Mouse (Mus musculus): ENCODE data around the gene Rbfox2. TPM values are rescaled to one million over a fixed set of nuclear protein-coding genes. Genes with fewer than 3 reads are reported as not detected.

Rbfox2 gene
- total and polyA plus RNA-seq, 3 experiments = 2.1 to 6.5 (median 2.3) TPM

DNA sequence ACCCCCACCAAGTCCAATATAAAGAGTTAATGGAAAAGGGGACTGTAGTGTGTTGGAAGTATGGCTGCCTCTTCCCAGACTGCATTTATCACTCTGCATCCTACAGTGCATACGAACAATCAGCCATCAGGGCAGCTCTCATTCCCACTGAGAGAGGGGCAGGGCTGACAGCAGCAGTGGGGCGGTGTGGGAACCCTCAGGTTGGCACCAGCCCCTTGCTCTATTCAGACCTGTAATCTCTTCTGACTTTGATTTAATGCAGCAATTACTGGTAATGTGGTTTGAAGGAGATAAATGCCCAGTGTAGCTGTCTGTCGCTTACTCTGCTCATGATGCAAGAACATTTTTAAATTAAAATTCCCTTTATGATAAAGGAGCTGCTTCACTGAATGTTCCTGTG lies 134.4 kb downstream of the Rbfox2 start:
- TF ChIP-seq GATA2 (IDR thresholded peaks at IDR 0.05; ENCODE audit: borderline replicate concordance, low read depth, low read length) = no peak
- no peak for TF ChIP-seq TAL1 (conservative IDR thresholded peaks at IDR 0.05; ENCODE audit: low read depth, low read length)
- TF ChIP-seq POLR2AphosphoS5 (IDR thresholded peaks at IDR 0.05; ENCODE audit: insufficient replicate concordance, low read depth, low read length) = no peak
- TF ChIP-seq GATA1 (IDR thresholded peaks at IDR 0.05; ENCODE audit: borderline replicate concordance, low read length) = no peak
- no peak for TF ChIP-seq CTCF (IDR thresholded peaks at IDR 0.05; ENCODE audit: low read depth, low read length)
- Histone ChIP-seq H3K4me1 (ENCODE audit: insufficient read depth, low read depth, low read length) (no peaks in the 10 kb centered on the region), H3K27me3 (ENCODE audit: insufficient read depth, low read length) (peaks cover 3% of the 10 kb centered on the region), H3K36me3 (replicated peaks) (no peaks in the 10 kb centered on the region), H3K4me3 (ENCODE audit: low read depth, low read length) (no peak overlapping the region), H3K9me3 (replicated peaks) (no peaks in the 10 kb centered on the region)
- DNase-seq (ENCODE audit: low spot score) = no peak
- ATAC-seq (ENCODE audit: extremely low read depth, insufficient number of reproducible peaks, low FRiP score, poor library complexity, severe bottlenecking) = no peak

DNA sequence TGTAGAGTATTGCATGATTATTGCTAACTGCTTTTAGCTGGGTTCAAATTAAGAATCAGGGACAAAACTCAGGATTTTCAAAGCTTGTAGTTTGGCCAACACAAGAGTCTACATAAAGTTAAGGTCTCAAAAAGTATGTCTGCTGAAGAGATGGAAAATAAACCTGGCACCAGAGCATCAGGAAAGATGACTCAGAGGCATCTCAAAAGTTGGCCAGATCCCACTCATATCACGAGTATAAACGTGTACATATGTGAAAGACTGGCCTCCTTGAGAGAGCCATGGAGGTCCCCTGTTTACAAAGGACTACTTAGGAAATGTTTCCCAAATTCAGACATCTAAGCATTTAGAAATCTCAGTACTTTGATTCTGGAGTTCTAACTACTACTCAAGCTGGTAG lies 138.0 kb downstream of the Rbfox2 start:
- Histone ChIP-seq H3K4me1 (ENCODE audit: insufficient read depth, low read depth, low read length) (no peaks in the 10 kb centered on the region), H3K9me3 (replicated peaks) (no peaks in the 10 kb centered on the region), H3K4me3 (ENCODE audit: low read depth, low read length) (no peak overlapping the region), H3K36me3 (replicated peaks) (no peaks in the 10 kb centered on the region), H3K27me3 (ENCODE audit: insufficient read depth, low read length) (peaks cover 7% of the 10 kb centered on the region)
- DNase-seq (ENCODE audit: low spot score) (no peak), ATAC-seq (ENCODE audit: extremely low read depth, insufficient number of reproducible peaks, low FRiP score, poor library complexity, severe bottlenecking) (no peak)
- TF ChIP-seq POLR2AphosphoS5 (IDR thresholded peaks at IDR 0.05; ENCODE audit: insufficient replicate concordance, low read depth, low read length) = no peak
- TF ChIP-seq GATA1 (IDR thresholded peaks at IDR 0.05; ENCODE audit: borderline replicate concordance, low read length) = no peak
- no peak for TF ChIP-seq GATA2 (IDR thresholded peaks at IDR 0.05; ENCODE audit: borderline replicate concordance, low read depth, low read length)
- TF ChIP-seq CTCF (IDR thresholded peaks at IDR 0.05; ENCODE audit: low read depth, low read length) = no peak
- TF ChIP-seq TAL1 (conservative IDR thresholded peaks at IDR 0.05; ENCODE audit: low read depth, low read length) = no peak

DNA sequence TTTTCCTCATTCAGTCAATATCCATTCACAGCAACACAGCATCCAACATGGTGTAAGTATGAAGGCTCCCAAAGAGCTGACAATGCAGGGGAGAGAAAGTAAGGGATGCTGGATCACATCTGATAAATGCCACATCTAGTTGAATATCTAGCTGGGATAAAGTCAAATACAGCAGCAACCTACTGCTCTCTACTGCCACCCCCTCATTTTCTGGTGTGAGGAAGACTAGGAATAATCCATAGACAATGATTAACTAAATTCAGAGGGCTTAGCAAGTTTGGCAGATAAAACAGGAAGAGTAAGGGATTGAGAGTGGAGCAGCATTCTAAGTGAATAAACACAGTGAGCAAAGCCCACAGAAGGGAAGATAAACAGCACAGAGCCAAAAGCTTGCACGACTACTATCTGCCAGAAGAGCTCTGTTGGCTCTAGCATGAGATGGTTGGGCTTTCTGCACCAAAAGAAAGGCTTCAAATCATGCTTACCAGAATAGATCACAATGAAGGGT lies 140.5 kb downstream of the Rbfox2 start:
- Histone ChIP-seq H3K27me3 (ENCODE audit: insufficient read depth, low read length) (0 out of 2 replicates have a peak, but pooled peaks cover 4% of the 10 kb centered on the region), H3K36me3 (replicated peaks) (no peaks in the 10 kb centered on the region), H3K4me3 (ENCODE audit: low read depth, low read length) (no peak overlapping the region), H3K4me1 (ENCODE audit: insufficient read depth, low read depth, low read length) (peaks cover 6% of the 10 kb centered on the region; the same call in 1 of the 2 replicates), H3K9me3 (replicated peaks) (no peaks in the 10 kb centered on the region)
- DNase-seq (ENCODE audit: low spot score) (no peak), ATAC-seq (ENCODE audit: extremely low read depth, insufficient number of reproducible peaks, low FRiP score, poor library complexity, severe bottlenecking) (no peak)
- TF ChIP-seq GATA1 (IDR thresholded peaks at IDR 0.05; ENCODE audit: borderline replicate concordance, low read length) (no peak), POLR2AphosphoS5 (IDR thresholded peaks at IDR 0.05; ENCODE audit: insufficient replicate concordance, low read depth, low read length) (no peak), CTCF (IDR thresholded peaks at IDR 0.05; ENCODE audit: low read depth, low read length) (no peak), TAL1 (conservative IDR thresholded peaks at IDR 0.05; ENCODE audit: low read depth, low read length) (no peak), GATA2 (IDR thresholded peaks at IDR 0.05; ENCODE audit: borderline replicate concordance, low read depth, low read length) (no peak)

GRCm38 (mm10) chr15:77163336-77163735 lies 143.5 kb downstream of the Rbfox2 start:
- 0 out of 2 replicates have a peak, but pooled peaks cover 4% of the 10 kb centered on the region for H3K27me3 ChIP-seq (ENCODE audit: insufficient read depth, low read length)
- peaks cover 6% of the 10 kb centered on the region; the same call in 1 of the 2 replicates for H3K4me1 ChIP-seq (ENCODE audit: insufficient read depth, low read depth, low read length)
- no peaks in the 10 kb centered on the region for H3K36me3 ChIP-seq (replicated peaks)
- TF ChIP-seq POLR2AphosphoS5 (IDR thresholded peaks at IDR 0.05; ENCODE audit: insufficient replicate concordance, low read depth, low read length) = no peak
- TF ChIP-seq TAL1 (conservative IDR thresholded peaks at IDR 0.05; ENCODE audit: low read depth, low read length) = no peak
- TF ChIP-seq GATA2 (IDR thresholded peaks at IDR 0.05; ENCODE audit: borderline replicate concordance, low read depth, low read length) = no peak
- TF ChIP-seq CTCF (IDR thresholded peaks at IDR 0.05; ENCODE audit: low read depth, low read length) = no peak
- TF ChIP-seq GATA1 (IDR thresholded peaks at IDR 0.05; ENCODE audit: borderline replicate concordance, low read length) = no peak
- ATAC-seq (ENCODE audit: extremely low read depth, insufficient number of reproducible peaks, low FRiP score, poor library complexity, severe bottlenecking) = no peak
- DNase-seq (ENCODE audit: low spot score) = no peak
- no peaks in the 10 kb centered on the region for H3K9me3 ChIP-seq (replicated peaks)
- no peak overlapping the region for H3K4me3 ChIP-seq (ENCODE audit: low read depth, low read length)

DNA sequence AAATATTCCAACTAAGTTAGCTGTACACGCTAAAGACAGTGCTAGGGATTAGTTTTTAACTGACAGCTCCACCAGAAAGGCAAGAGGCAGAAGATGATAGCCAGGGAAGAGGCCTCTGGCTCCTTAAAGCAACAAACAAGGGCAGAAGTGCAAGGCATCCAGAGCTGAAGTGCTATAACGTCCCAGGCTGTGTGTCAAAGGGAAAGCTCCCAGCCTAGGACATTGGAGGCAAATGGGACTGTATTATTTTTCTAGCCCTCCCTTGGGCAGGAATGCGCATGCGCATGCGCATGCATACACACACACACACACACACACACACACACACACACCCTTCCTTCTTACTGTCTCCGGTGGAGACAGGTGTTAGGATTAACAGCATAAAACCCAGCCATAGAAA lies 143.9 kb downstream of the Rbfox2 start:
- TF ChIP-seq GATA2 (IDR thresholded peaks at IDR 0.05; ENCODE audit: borderline replicate concordance, low read depth, low read length) (no peak), POLR2AphosphoS5 (IDR thresholded peaks at IDR 0.05; ENCODE audit: insufficient replicate concordance, low read depth, low read length) (no peak), TAL1 (conservative IDR thresholded peaks at IDR 0.05; ENCODE audit: low read depth, low read length) (no peak), GATA1 (IDR thresholded peaks at IDR 0.05; ENCODE audit: borderline replicate concordance, low read length) (no peak), CTCF (IDR thresholded peaks at IDR 0.05; ENCODE audit: low read depth, low read length) (no peak)

GRCm38 (mm10) chr15:77161382-77161781 lies 145.4 kb downstream of the Rbfox2 start:
- ATAC-seq (ENCODE audit: extremely low read depth, insufficient number of reproducible peaks, low FRiP score, poor library complexity, severe bottlenecking) (no peak), DNase-seq (ENCODE audit: low spot score) (no peak)
- TF ChIP-seq GATA1 (IDR thresholded peaks at IDR 0.05; ENCODE audit: borderline replicate concordance, low read length) = no peak
- Histone ChIP-seq H3K4me3 (ENCODE audit: low read depth, low read length) (no peak overlapping the region), H3K36me3 (replicated peaks) (no peaks in the 10 kb centered on the region), H3K9me3 (replicated peaks) (no peaks in the 10 kb centered on the region), H3K4me1 (ENCODE audit: insufficient read depth, low read depth, low read length) (peaks cover 6% of the 10 kb centered on the region; the same call in 1 of the 2 replicates), H3K27me3 (ENCODE audit: insufficient read depth, low read length) (peaks cover 9% of the 10 kb centered on the region; the same call in 1 of the 2 replicates)

More for the DNA sequence above, 143.9 kb downstream of the Rbfox2 start:
- H3K36me3 ChIP-seq (replicated peaks) = no peaks in the 10 kb centered on the region
- H3K4me1 ChIP-seq (ENCODE audit: insufficient read depth, low read depth, low read length) = peaks cover 6% of the 10 kb centered on the region; the same call in 1 of the 2 replicates
- ATAC-seq (ENCODE audit: extremely low read depth, insufficient number of reproducible peaks, low FRiP score, poor library complexity, severe bottlenecking) (no peak), DNase-seq (ENCODE audit: low spot score) (no peak)
- H3K4me3 ChIP-seq (ENCODE audit: low read depth, low read length) = no peak overlapping the region
- 0 out of 2 replicates have a peak, but pooled peaks cover 4% of the 10 kb centered on the region for H3K27me3 ChIP-seq (ENCODE audit: insufficient read depth, low read length)
- no peaks in the 10 kb centered on the region for H3K9me3 ChIP-seq (replicated peaks)

All from G1E (cell line).